Mouse (Mus musculus) G1E (cell line): Measurements from ENCODE around the gene Gpi1. TPM values are rescaled to one million over a fixed set of nuclear protein-coding genes. Genes with fewer than 3 reads are reported as not detected.
A peak's percentile ranks its signal among the peaks of the same experiment; 100 is the strongest.

ENCODE experiments used
- ATAC-seq: 2 replicates; pipeline ENCODE4 v1.8.0; 2016; ENCODE audit warnings: mild to moderate bottlenecking; ENCODE audit not compliant: insufficient number of reproducible peaks, poor library complexity, low FRiP score, severe bottlenecking; ENCODE audit errors: extremely low read depth
- DNase-seq: peaks from one replicate; pipeline ENCODE4 v3.0.0; 2012; ENCODE audit warnings: low spot score
- H3K27me3 ChIP-seq: 2 replicates; pipeline ENCODE4 v1.6.1; 2012; ENCODE audit warnings: mild to moderate bottlenecking, low read length, inconsistent platforms; ENCODE audit not compliant: insufficient read depth
- H3K36me3 ChIP-seq: replicated peaks from 2 replicates; pipeline ENCODE3; 2012; ENCODE audit warnings: mild to moderate bottlenecking, inconsistent platforms
- H3K4me1 ChIP-seq: 2 replicates; pipeline ENCODE4 v1.6.1; 2012; ENCODE audit warnings: low read depth, low read length, inconsistent platforms, mixed read lengths; ENCODE audit not compliant: insufficient read depth
- H3K4me3 ChIP-seq: 2 replicates; pipeline ENCODE4 v1.5.1; 2012; ENCODE audit warnings: low read depth, mild to moderate bottlenecking, inconsistent platforms, low read length, moderate library complexity, mixed read lengths
- H3K9me3 ChIP-seq: replicated peaks from 2 replicates; pipeline ENCODE4 v1.6.1; 2012; ENCODE audit warnings: inconsistent platforms
- CTCF ChIP-seq: IDR thresholded peaks from 2 replicates; pipeline ENCODE4 v1.5.1; 2012; ENCODE audit warnings: low read depth, low read length, inconsistent platforms, mixed read lengths
- GATA1 ChIP-seq: IDR thresholded peaks from 2 replicates; pipeline ENCODE4 v1.6.1; 2012; ENCODE audit warnings: borderline replicate concordance, low read length, inconsistent platforms, mixed read lengths
- GATA2 ChIP-seq: IDR thresholded peaks from 2 replicates; pipeline ENCODE4 v1.6.1; 2012; ENCODE audit warnings: low read depth, low read length, inconsistent platforms, borderline replicate concordance
- POLR2AphosphoS5 ChIP-seq: IDR thresholded peaks from 2 replicates; pipeline ENCODE4 v1.6.1; 2012; ENCODE audit warnings: low read depth, low read length, inconsistent platforms; ENCODE audit not compliant: insufficient replicate concordance
- TAL1 ChIP-seq: conservative IDR thresholded peaks from 2 replicates; pipeline ENCODE4 v1.6.1; 2012; ENCODE audit warnings: low read depth, low read length, inconsistent platforms, mixed read lengths
- polyA plus RNA-seq: library from polyadenylated mRNA; stranded (reverse); fragments of >175 nt; gene quantifications from 2 replicates; pipeline ENCODE4 v1.2.3, GENCODE M21; 2012
- total RNA-seq, 2 experiments: library from RNA; stranded (forward) in 1 of 2; stranded (reverse) in 1 of 2; fragments of 200-1000 nt in 1 of 2; fragments of >200 nt in 1 of 2; fragmentation: Nextera tagmentation in 1 of 2; gene quantifications; 2 replicates each; pipeline ENCODE4 v1.2.3; 2014 to 2017

Gpi1 gene
- total and polyA plus RNA-seq, 3 experiments, result 590 to 4,494 (median 617) TPM

DNA sequence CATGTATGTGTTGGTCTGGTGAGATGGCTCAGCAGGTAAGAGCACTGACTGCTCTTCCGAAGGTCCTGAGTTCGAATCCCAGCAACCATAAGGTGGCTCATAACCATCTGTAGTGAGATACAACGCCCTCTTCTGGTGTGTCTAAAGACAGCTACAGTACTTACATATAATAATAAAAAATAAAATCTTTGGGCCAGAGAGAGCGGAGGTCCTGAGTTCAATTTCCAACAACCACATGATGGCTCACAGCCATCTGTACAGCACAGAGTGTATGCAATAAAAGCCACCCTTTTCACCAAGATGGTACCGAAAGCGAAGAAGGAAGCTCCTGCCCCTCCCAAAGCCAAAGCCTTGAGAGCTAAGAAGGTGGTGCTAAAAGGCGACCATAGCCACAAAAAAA, 20.6 kb upstream of the Gpi1 start, which contains the start of gene Gm6096:
TSS of gene Gm6096 (plus strand) at position 301 of the 400 bp plus-strand sequence.
- DNase-seq (no peak), ATAC-seq (no peak)
- TF ChIP-seq POLR2AphosphoS5 (no peak), TAL1 (no peak)
- Histone ChIP-seq H3K4me1 (peaks cover 3% of the 10 kb centered on the region; the same call in 1 of the 2 replicates), H3K36me3 (peaks cover 78% of the 10 kb centered on the region), H3K27me3 (no peaks in the 10 kb centered on the region), H3K9me3 (no peaks in the 10 kb centered on the region), H3K4me3 (no peak within 1 kb of the TSS)

- H3K4me1 ChIP-seq, result peaks cover 3% of the 10 kb centered on the region; the same call in 1 of the 2 replicates
- H3K4me3 ChIP-seq, result no peak overlapping the region
- no peaks in the 10 kb centered on the region for H3K27me3 ChIP-seq
- peaks cover 84% of the 10 kb centered on the region for H3K36me3 ChIP-seq
- TF ChIP-seq CTCF, result no peak
- TF ChIP-seq TAL1, result no peak
- TF ChIP-seq POLR2AphosphoS5, result no peak
- no peak for TF ChIP-seq GATA2
- TF ChIP-seq GATA1, result no peak
- ATAC-seq, result no peak
- DNase-seq, result no peak
- H3K9me3 ChIP-seq, result no peaks in the 10 kb centered on the region
These were observed 16.8 kb upstream of the Gpi1 start for GRCm38 (mm10) chr7:34246870-34247499.

DNA sequence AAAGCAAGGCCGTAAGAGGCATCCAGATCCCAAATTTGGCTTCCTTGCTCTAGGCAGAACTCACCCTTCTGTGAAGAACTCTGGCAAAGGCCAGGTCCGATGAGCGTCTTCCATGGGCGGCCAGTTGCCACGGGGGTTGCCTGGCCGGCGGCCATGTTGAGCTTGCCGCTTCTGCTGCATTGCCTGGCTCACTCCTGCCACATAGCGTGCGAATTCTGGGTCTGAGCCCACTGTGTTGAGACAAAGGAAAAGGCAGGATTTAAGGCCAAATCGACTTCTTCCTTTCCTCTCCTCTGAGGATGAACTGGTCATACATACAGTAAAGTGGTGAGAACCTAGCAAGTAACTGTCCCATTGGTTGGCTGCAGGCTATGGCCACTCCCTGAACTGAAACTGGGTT, 12.0 kb upstream of the Gpi1 start:
- no peaks in the 10 kb centered on the region for H3K27me3 ChIP-seq
- H3K4me3 ChIP-seq, result no peak overlapping the region
- ATAC-seq (no peak), DNase-seq (no peak)
- H3K4me1 ChIP-seq, result peaks cover under 1% of the 10 kb centered on the region; the same call in 1 of the 2 replicates
- H3K9me3 ChIP-seq, result no peaks in the 10 kb centered on the region
- peaks cover 86% of the 10 kb centered on the region for H3K36me3 ChIP-seq
- TF ChIP-seq TAL1 (no peak), CTCF (no peak), POLR2AphosphoS5 (no peak), GATA2 (no peak), GATA1 (no peak)

DNA sequence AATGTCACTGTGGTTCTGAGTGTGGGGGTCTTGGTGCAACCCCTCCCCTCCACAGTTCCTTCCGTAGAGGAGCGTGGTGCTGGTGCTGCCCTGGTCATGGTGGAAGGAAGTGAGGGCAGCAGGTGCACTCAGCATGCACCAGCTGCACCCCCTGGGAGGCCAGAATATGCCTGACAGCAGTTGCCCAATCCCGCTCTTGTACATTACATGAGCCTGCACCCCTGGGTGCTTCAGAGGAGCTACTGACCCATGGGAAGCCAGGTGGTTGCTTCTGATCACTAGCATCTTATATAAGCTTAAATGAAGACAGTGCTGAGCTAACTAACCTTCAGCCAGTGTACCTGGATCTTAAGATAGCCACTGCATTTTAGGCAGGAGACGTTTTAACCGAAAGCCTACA, 8.0 kb upstream of the Gpi1 start:
- peaks cover 69% of the 10 kb centered on the region for H3K36me3 ChIP-seq

GRCm38 (mm10) chr7:34235602-34236001, 5.5 kb upstream of the Gpi1 start:
- H3K4me1 ChIP-seq, result peaks cover 51% of the 10 kb centered on the region
- DNase-seq, result no peak
- H3K36me3 ChIP-seq, result peaks cover 50% of the 10 kb centered on the region
- no peaks in the 10 kb centered on the region for H3K27me3 ChIP-seq
- no peak for ATAC-seq
- no peak overlapping the region for H3K4me3 ChIP-seq
- no peaks in the 10 kb centered on the region for H3K9me3 ChIP-seq
- TF ChIP-seq POLR2AphosphoS5 (no peak), CTCF (no peak), TAL1 (no peak), GATA1 (no peak), GATA2 (no peak)

More for the DNA sequence above, 8.0 kb upstream of the Gpi1 start:
- DNase-seq (no peak), ATAC-seq (no peak)
- Histone ChIP-seq H3K27me3 (no peaks in the 10 kb centered on the region), H3K9me3 (no peaks in the 10 kb centered on the region), H3K4me1 (peaks cover 29% of the 10 kb centered on the region), H3K4me3 (no peak overlapping the region)
- TF ChIP-seq CTCF, result no peak
- no peak for TF ChIP-seq TAL1
- TF ChIP-seq GATA1, result no peak
- TF ChIP-seq POLR2AphosphoS5, result no peak
- TF ChIP-seq GATA2, result no peak

DNA sequence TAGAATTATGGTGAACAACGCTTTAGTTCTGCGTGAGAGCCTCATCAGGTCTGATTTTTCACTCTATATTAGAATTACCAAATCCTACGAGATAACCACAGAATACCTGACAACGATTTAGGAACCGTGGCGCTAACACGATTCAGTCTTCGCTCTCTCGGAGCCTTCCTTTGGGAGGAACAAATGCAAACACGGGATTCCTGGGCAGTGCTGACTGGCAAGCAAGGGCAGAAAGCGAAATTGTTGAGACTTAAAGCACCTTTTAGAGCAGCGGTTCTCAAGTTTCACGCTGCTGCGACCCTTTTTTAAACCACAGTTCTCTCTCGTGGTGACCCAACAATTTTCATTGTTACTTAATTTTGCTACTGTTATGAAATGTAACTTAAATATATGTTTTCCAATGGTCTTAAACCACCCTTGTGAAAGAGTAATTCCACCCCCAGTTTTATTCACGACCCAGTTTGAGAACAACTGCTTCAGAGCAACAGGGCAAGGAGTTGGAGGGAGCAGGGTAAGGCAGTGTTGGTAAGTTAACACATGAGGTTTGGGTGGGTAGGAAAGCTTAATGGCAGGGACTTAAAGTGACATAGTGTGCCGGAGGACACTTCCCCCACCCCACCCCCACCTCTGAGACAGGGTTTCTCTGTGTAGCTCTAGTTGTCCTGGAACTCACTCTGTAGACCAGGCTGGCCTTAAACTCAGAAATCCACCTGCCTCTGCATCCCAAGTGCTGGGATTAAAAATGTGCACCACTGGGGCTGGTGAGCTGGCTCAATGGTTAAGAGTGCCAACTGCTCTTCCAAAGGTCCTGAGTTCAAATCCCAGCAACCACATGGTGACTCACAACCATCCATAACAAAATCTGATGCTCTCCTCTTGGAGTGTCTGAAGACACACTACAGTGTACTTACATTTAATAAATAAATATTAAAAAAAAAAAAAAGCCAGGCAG, 4.8 kb upstream of the Gpi1 start:
- Histone ChIP-seq H3K9me3 (no peaks in the 10 kb centered on the region), H3K36me3 (peaks cover 42% of the 10 kb centered on the region), H3K4me1 (peaks cover 53% of the 10 kb centered on the region), H3K4me3 (peak overlapping the region; percentile 72), H3K27me3 (no peaks in the 10 kb centered on the region)
- TF ChIP-seq TAL1 (no peak), GATA2 (no peak), GATA1 (no peak), CTCF (no peak), POLR2AphosphoS5 (no peak)
- ATAC-seq (no peak), DNase-seq (no peak)
